Mouse (Mus musculus): ENCODE results near the gene Fxn.

Gene Fxn

GRCm38 (mm10) chr19:24280601-24281228 lies at the start of gene Fxn:
TSS of gene Fxn (minus strand) at chr19:24280605.
- no peak for DNase-seq (ENCODE audit: low read depth, low spot score)

- no peak for DNase-seq (ENCODE audit: low read depth, low spot score)
Measured at GRCm38 (mm10) chr19:24327921-24328320, 47.5 kb upstream of the Fxn start.

- DNase-seq (ENCODE audit: low read depth, low spot score): no peak
Measured at GRCm38 (mm10) chr19:24326969-24327368, 46.6 kb upstream of the Fxn start.

GRCm38 (mm10) chr19:24325692-24326091 lies 45.3 kb upstream of the Fxn start:
- DNase-seq (ENCODE audit: low read depth, low spot score): no peak

- no peak for DNase-seq (ENCODE audit: low read depth, low spot score)
Measured at GRCm38 (mm10) chr19:24323841-24324613, 43.6 kb upstream of the Fxn start.

- no peak for DNase-seq (ENCODE audit: low read depth, low spot score)
Measured at GRCm38 (mm10) chr19:24321900-24322311, 41.5 kb upstream of the Fxn start.

- no peak for DNase-seq (ENCODE audit: low read depth, low spot score)
Measured at GRCm38 (mm10) chr19:24321211-24321899, 41.0 kb upstream of the Fxn start.

GRCm38 (mm10) chr19:24318172-24318571 lies 37.8 kb upstream of the Fxn start:
- DNase-seq (ENCODE audit: low read depth, low spot score): no peak

- no peak for DNase-seq (ENCODE audit: low read depth, low spot score)
Measured at GRCm38 (mm10) chr19:24317731-24318130, 37.3 kb upstream of the Fxn start.

GRCm38 (mm10) chr19:24317038-24317591 lies 36.7 kb upstream of the Fxn start:
- no peak for DNase-seq (ENCODE audit: low read depth, low spot score)

- no peak for DNase-seq (ENCODE audit: low read depth, low spot score)
Measured at GRCm38 (mm10) chr19:24316060-24316725, 35.8 kb upstream of the Fxn start.

- DNase-seq (ENCODE audit: low read depth, low spot score): no peak
Measured at GRCm38 (mm10) chr19:24315234-24315633, 34.8 kb upstream of the Fxn start.

- no peak for DNase-seq (ENCODE audit: low read depth, low spot score)
Measured at GRCm38 (mm10) chr19:24314676-24315075, 34.3 kb upstream of the Fxn start.

GRCm38 (mm10) chr19:24312556-24313342 lies 32.3 kb upstream of the Fxn start:
- DNase-seq (ENCODE audit: low read depth, low spot score): no peak

GRCm38 (mm10) chr19:24312046-24312445 lies 31.6 kb upstream of the Fxn start:
- DNase-seq (ENCODE audit: low read depth, low spot score): no peak

GRCm38 (mm10) chr19:24308305-24308705 lies 27.9 kb upstream of the Fxn start:
- no peak for DNase-seq (ENCODE audit: low read depth, low spot score)

GRCm38 (mm10) chr19:24307271-24308221 lies 27.1 kb upstream of the Fxn start:
- DNase-seq (ENCODE audit: low read depth, low spot score): no peak

GRCm38 (mm10) chr19:24306351-24306750 lies 25.9 kb upstream of the Fxn start:
- no peak for DNase-seq (ENCODE audit: low read depth, low spot score)

- no peak for DNase-seq (ENCODE audit: low read depth, low spot score)
Measured at GRCm38 (mm10) chr19:24302198-24302597, 21.8 kb upstream of the Fxn start.

- no peak for DNase-seq (ENCODE audit: low read depth, low spot score)
Measured at GRCm38 (mm10) chr19:24301768-24302148, 21.4 kb upstream of the Fxn start.
